ENCODE assay signal across 8 mouse cellular contexts in genomic region chr10:118141884-118142801, GRCm38 (mm10). TPM values are rescaled to one million over a fixed set of nuclear protein-coding genes. Genes with fewer than 3 reads are reported as not detected.
DNase-seq lines count a peak whose midpoint lies in the region; ATAC-seq and TF ChIP-seq lines count a peak whose summit lies in the region.

No protein-coding gene starts in this region.

- 5% methylated on average over 50 of the region's 53 CpGs for WGBS in heart, adult 2 months
- WGBS in forebrain, embryonic 15.5 days: 1% methylated on average over 52 of the region's 53 CpGs

- H3K27me3 ChIP-seq in heart, adult 2 months (ENCODE audit: control insufficient read depth, insufficient read depth, low read length): no peaks in the 10 kb centered on the region
- H3K27me3 ChIP-seq in ES-Bruce4 (ENCODE audit: control insufficient read depth, insufficient read depth, low read length, poor library complexity, severe bottlenecking) (no peaks in the 10 kb centered on the region), myocyte (ENCODE audit: control insufficient read depth, insufficient read depth, insufficient read length) (no peaks in the 10 kb centered on the region)
- no peaks in the 10 kb centered on the region for H3K27me3 ChIP-seq in forebrain, embryonic 15.5 days

- TF ChIP-seq CTCF in heart, adult 2 months (IDR thresholded peaks at IDR 0.05): no peak
- no peak for TF ChIP-seq CTCF in ES-Bruce4 (IDR thresholded peaks at IDR 0.05; ENCODE audit: low read depth, low read length)

- no peak for TF ChIP-seq POLR2A in heart, adult 2 months (IDR thresholded peaks at IDR 0.05; ENCODE audit: insufficient read depth, low read depth, low read length)
- no peak for TF ChIP-seq POLR2A in ES-Bruce4 (IDR thresholded peaks at IDR 0.05; ENCODE audit: insufficient read depth, low read length)
- TF ChIP-seq POLR2A in myocyte (IDR thresholded peaks at IDR 0.05; ENCODE audit: insufficient read length, low read depth): no peak

- intact Hi-C loops in heart, adult 2 months (cut with DNase I): no loop called here
- intact Hi-C loops in heart, postnatal 25 days (cut with DNase I): no loop called here
- intact Hi-C loops in left cerebral cortex, postnatal 14 days (cut with DNase I): no loop called here

- peak overlapping the region; percentile 79 for H3K9ac ChIP-seq in heart, adult 2 months (ENCODE audit: low read depth, low read length)
- H3K9ac ChIP-seq in ES-Bruce4 (ENCODE audit: low read depth, poor library complexity, severe bottlenecking): peak overlapping the region; percentile 60
- peak overlapping the region; percentile 61 for H3K9ac ChIP-seq in forebrain, embryonic 15.5 days (replicated peaks)

- H3ac ChIP-seq in myocyte (ENCODE audit: control insufficient read depth, insufficient read length): no peak overlapping the region

- peak overlapping the region; percentile 64 for H3K4me2 ChIP-seq in forebrain, embryonic 15.5 days (replicated peaks)
- H3K4me2 ChIP-seq in myocyte (ENCODE audit: low read depth): peak overlapping the region; percentile 92

- no peaks in the 10 kb centered on the region for H3K36me3 ChIP-seq in heart, adult 2 months (ENCODE audit: control insufficient read depth, insufficient read depth, low read length)
- H3K36me3 ChIP-seq in ES-Bruce4 (ENCODE audit: control insufficient read depth, insufficient read depth, low read length, poor library complexity, severe bottlenecking) (no peaks in the 10 kb centered on the region), myocyte (ENCODE audit: control insufficient read depth, insufficient read depth) (no peaks in the 10 kb centered on the region)
- peaks cover 3% of the 10 kb centered on the region; the same call in 1 of the 2 replicates for H3K36me3 ChIP-seq in forebrain, embryonic 15.5 days

- peak overlapping the region; percentile 63 for H3K4me3 ChIP-seq in heart, adult 2 months
- H3K4me3 ChIP-seq in ES-Bruce4 (ENCODE audit: low read depth, low read length) (peak overlapping the region; percentile 61), myocyte (peak overlapping the region; percentile 31)
- peak overlapping the region; percentile 75 for H3K4me3 ChIP-seq in forebrain, embryonic 15.5 days

- peak overlapping the region; percentile 26; the same call in 1 of the 2 replicates for H3K27ac ChIP-seq in heart, adult 2 months
- H3K27ac ChIP-seq in ES-Bruce4 (ENCODE audit: insufficient read depth, low read length): no peak overlapping the region
- 0 out of 2 replicates have a peak overlapping the region, but pooled peaks have one; percentile 38 for H3K27ac ChIP-seq in forebrain, embryonic 15.5 days (replicated peaks)

- DNase-seq in heart, adult 2 months: no peak
- no peak for DNase-seq in heart, postnatal 25 days (ENCODE audit: low spot score)
- DNase-seq in left cerebral cortex, postnatal 14 days (ENCODE audit: low spot score in 2 of 2): peak; percentile 58 to 76
- DNase-seq in ovary, postnatal 14 days (ENCODE audit: low spot score): no peak
- no peak for DNase-seq in gastrocnemius, postnatal 4 days (ENCODE audit: low spot score in 2 of 2)

- H3K9me3 ChIP-seq in ES-Bruce4 (replicated peaks; ENCODE audit: control insufficient read depth, insufficient read depth, low read length, poor library complexity, severe bottlenecking): no peaks in the 10 kb centered on the region
- H3K9me3 ChIP-seq in forebrain, embryonic 15.5 days: no peaks in the 10 kb centered on the region

- no peaks in the 10 kb centered on the region for H3K4me1 ChIP-seq in heart, adult 2 months (ENCODE audit: control insufficient read depth, insufficient read depth, low read length)
- H3K4me1 ChIP-seq in ES-Bruce4 (ENCODE audit: control insufficient read depth, insufficient read depth, low read length): peaks cover 7% of the 10 kb centered on the region
- H3K4me1 ChIP-seq in forebrain, embryonic 15.5 days: peaks cover 10% of the 10 kb centered on the region

- ATAC-seq in forebrain, embryonic 15.5 days (replicated peaks): peak; percentile 80

- no peaks in the 10 kb centered on the region for H3K79me2 ChIP-seq in heart, adult 2 months (replicated peaks; ENCODE audit: control insufficient read depth, insufficient read depth, low read length)
- no peaks in the 10 kb centered on the region for H3K79me2 ChIP-seq in myocyte (ENCODE audit: control insufficient read depth, insufficient read depth)

- no peak for TF ChIP-seq EP300 in heart, adult 2 months (IDR thresholded peaks at IDR 0.05; ENCODE audit: insufficient read depth, low read depth, low read length)
- TF ChIP-seq EP300 in ES-Bruce4 (IDR thresholded peaks at IDR 0.05; ENCODE audit: insufficient read depth, low read depth, low read length): no peak

TF ChIP-seq in myocyte, 11 proteins besides CTCF, POLR2A, EP300 and RAD21:
- TF ChIP-seq POLR2AphosphoS2 (IDR thresholded peaks at IDR 0.05; ENCODE audit: insufficient read length, low read depth) (no peak), E2F4 (IDR thresholded peaks at IDR 0.05; ENCODE audit: insufficient read depth) (no peak), CEBPB (IDR thresholded peaks at IDR 0.05; ENCODE audit: insufficient read depth, poor library complexity, severe bottlenecking) (no peak)
TF ChIP-seq in myocyte: peak in this region for 0.

RNA-seq across cellular contexts. Expression of gene Mdm1, which starts 0.5 kb away (rescaled TPM):
- 1 to 10 TPM; 3.9 to 4.0 TPM for total RNA-seq in heart, adult 2 months (2021)
- 3.3 and 5.9 TPM in 2 replicates for polyA plus RNA-seq in heart, adult 2 months (2012; rRNA removed)
- 1 to 10 TPM; 2.4 to 3.9 TPM for total RNA-seq in heart, postnatal 25 days (2021)
- polyA plus RNA-seq in ES-Bruce4 (2011; ENCODE audit: insufficient read depth, insufficient read length, low read depth, missing spikeins) (23.5 and 33.0 TPM in 2 replicates), myocyte (2012; fragmentation: generic; extraction: Trizol) (3.4 TPM)
- polyA plus RNA-seq in forebrain, embryonic 15.5 days (2015; fragmentation: Nextera tagmentation; extraction: Ambion mirVana): 38.7 and 42.8 TPM in 2 replicates
- 1 to 10 TPM; 8.3 to 8.6 TPM for total RNA-seq in left cerebral cortex, postnatal 14 days (2021)
- 1 to 10 TPM; 7.6 to 9.6 TPM for total RNA-seq in gastrocnemius, postnatal 4 days (2021)

Comparison
In these comparisons a context has a peak if more than half of its experiments do, and no peak if none do; other contexts are left out.
1. DNase-seq: peak in left cerebral cortex, postnatal 14 days (2 of 2); none in heart, adult 2 months (0 of 2), heart, postnatal 25 days (single experiment), ovary, postnatal 14 days (single experiment) and gastrocnemius, postnatal 4 days (0 of 2).
2. Peak in every context shown above with its lines, with median percentiles within 50 percentile points of each other: H3K4me3 ChIP-seq and H3K9ac ChIP-seq.